Mouse (Mus musculus): ENCODE data around the gene Pex7.
"Not testable (repeated sequence)": the region's sequence is repeated elsewhere in the genome, so short reads cannot be mapped to it uniquely, and the experiment has no call there.

Pex7 gene

GRCm38 (mm10) chr10:19933511-19934383 lies 26.3 kb upstream of the Pex7 start:
- peak; percentile 92 for DNase-seq (ENCODE audit: low spot score)

- peak; percentile 39 for DNase-seq (ENCODE audit: low spot score)
Measured at GRCm38 (mm10) chr10:19932986-19933385, 25.5 kb upstream of the Pex7 start.

- no peak for DNase-seq (ENCODE audit: low spot score)
Measured at GRCm38 (mm10) chr10:19928205-19928604, 20.7 kb upstream of the Pex7 start.

- DNase-seq (ENCODE audit: low spot score): not testable (repeated sequence)
Measured at GRCm38 (mm10) chr10:19926391-19926897, 19.0 kb upstream of the Pex7 start.

- DNase-seq (ENCODE audit: low spot score): no peak
Measured at GRCm38 (mm10) chr10:19924256-19924655, 16.8 kb upstream of the Pex7 start.

GRCm38 (mm10) chr10:19922410-19922809 lies 14.9 kb upstream of the Pex7 start:
- DNase-seq (ENCODE audit: low spot score): peak; percentile 36

- DNase-seq (ENCODE audit: low spot score): peak; percentile 87
Measured at GRCm38 (mm10) chr10:19915301-19915700, 7.8 kb upstream of the Pex7 start.

GRCm38 (mm10) chr10:19913806-19914205 lies 6.3 kb upstream of the Pex7 start:
- DNase-seq (ENCODE audit: low spot score): no peak

- peak; percentile 40 for DNase-seq (ENCODE audit: low spot score)
Measured at GRCm38 (mm10) chr10:19911583-19911982, 4.1 kb upstream of the Pex7 start.

- DNase-seq (ENCODE audit: low spot score): no peak
Measured at GRCm38 (mm10) chr10:19910516-19910915, 3.0 kb upstream of the Pex7 start.

- DNase-seq (ENCODE audit: low spot score): no peak
Measured at GRCm38 (mm10) chr10:19908076-19908475, 587 bp upstream of the Pex7 start.

GRCm38 (mm10) chr10:19904077-19904820 lies 3.2 kb downstream of the Pex7 start:
- no peak for DNase-seq (ENCODE audit: low spot score)

- no peak for DNase-seq (ENCODE audit: low spot score)
Measured at GRCm38 (mm10) chr10:19901992-19902391, 5.5 kb downstream of the Pex7 start.

GRCm38 (mm10) chr10:19900191-19900590 lies 7.3 kb downstream of the Pex7 start:
- DNase-seq (ENCODE audit: low spot score): no peak

GRCm38 (mm10) chr10:19893976-19894375 lies 13.5 kb downstream of the Pex7 start:
- peak; percentile 65 for DNase-seq (ENCODE audit: low spot score)

GRCm38 (mm10) chr10:19893146-19893545 lies 14.3 kb downstream of the Pex7 start:
- DNase-seq (ENCODE audit: low spot score): peak; percentile 75

GRCm38 (mm10) chr10:19891686-19892085 lies 15.8 kb downstream of the Pex7 start:
- no peak for DNase-seq (ENCODE audit: low spot score)

GRCm38 (mm10) chr10:19889908-19890307 lies 17.6 kb downstream of the Pex7 start:
- no peak for DNase-seq (ENCODE audit: low spot score)

GRCm38 (mm10) chr10:19886249-19886648 lies 21.2 kb downstream of the Pex7 start:
- DNase-seq (ENCODE audit: low spot score): no peak

- DNase-seq (ENCODE audit: low spot score): no peak
Measured at GRCm38 (mm10) chr10:19884409-19884808, 23.1 kb downstream of the Pex7 start.

GRCm38 (mm10) chr10:19880437-19880836 lies 27.1 kb downstream of the Pex7 start:
- no peak for DNase-seq (ENCODE audit: low spot score)

- DNase-seq (ENCODE audit: low spot score): peak; percentile 44
Measured at GRCm38 (mm10) chr10:19879161-19879560, 28.3 kb downstream of the Pex7 start.

- DNase-seq (ENCODE audit: low spot score): no peak
Measured at GRCm38 (mm10) chr10:19877679-19878078, 29.8 kb downstream of the Pex7 start.

Data from MN1 (cell line).